Mouse (Mus musculus) limb, embryonic 14.5 days (tissue): ENCODE measurements around the gene Napa. TPM values are rescaled to one million over a fixed set of nuclear protein-coding genes. Genes with fewer than 3 reads are reported as not detected.

Experiments used
- ATAC-seq: fragments of 200-750 bp; cut with Nextera tagmentation; 2 replicates; pipeline ENCODE4 v1.8.0; 2017; ENCODE audit warnings: low read depth, moderate number of reproducible peaks, moderate TSS enrichment; ENCODE audit not compliant: low FRiP score
- DNase-seq: peaks from one replicate; pipeline ENCODE4 v3.0.0-alpha.2; 2015; ENCODE audit warnings: low spot score
- H3K27ac ChIP-seq: fragments of 300-500 bp; sonication (generic); replicated peaks from 2 replicates; pipeline ENCODE4 v1.5.1; 2014; ENCODE audit warnings: low read depth, mild to moderate bottlenecking, low read length, moderate library complexity, mixed read lengths
- H3K27me3 ChIP-seq: fragments of 300-500 bp; sonication (generic); 2 replicates; pipeline ENCODE4 v1.6.1; 2014; ENCODE audit warnings: low read length, mixed read lengths; ENCODE audit not compliant: control insufficient read depth, insufficient read depth
- H3K36me3 ChIP-seq: fragments of 300-500 bp; sonication (generic); 2 replicates; pipeline ENCODE4 v1.6.1; 2014; ENCODE audit warnings: mild to moderate bottlenecking, low read length, moderate library complexity, mixed read lengths; ENCODE audit not compliant: control insufficient read depth, insufficient read depth
- H3K4me1 ChIP-seq: fragments of 300-500 bp; sonication (generic); 2 replicates; pipeline ENCODE4 v1.6.1; 2014; ENCODE audit warnings: antibody characterized with exemption, low read length, mixed read lengths; ENCODE audit not compliant: control insufficient read depth, insufficient read depth
- H3K4me2 ChIP-seq: fragments of 300-500 bp; sonication (generic); replicated peaks from 2 replicates; pipeline ENCODE4 v1.6.1; 2014; ENCODE audit warnings: low read depth, mild to moderate bottlenecking, low read length, moderate library complexity; ENCODE audit not compliant: severe bottlenecking
- H3K4me3 ChIP-seq: fragments of 300-500 bp; sonication (generic); replicated peaks from 2 replicates; pipeline ENCODE4 v1.5.1; 2014; ENCODE audit warnings: low read length
- H3K9ac ChIP-seq: fragments of 300-500 bp; sonication (generic); 2 replicates; pipeline ENCODE4 v1.6.1; 2014; ENCODE audit warnings: mild to moderate bottlenecking, low read depth, low read length, moderate library complexity; ENCODE audit not compliant: severe bottlenecking
- H3K9me3 ChIP-seq: fragments of 300-500 bp; sonication (generic); 2 replicates; pipeline ENCODE4 v1.6.1; 2016; ENCODE audit warnings: low read length; ENCODE audit not compliant: control insufficient read depth
- POLR2A ChIP-seq: fragments of 200-500 bp; IDR thresholded peaks from 2 replicates; pipeline ENCODE4 v1.8.0; 2012; ENCODE audit warnings: inconsistent platforms, mild to moderate bottlenecking, moderate library complexity, borderline replicate concordance; ENCODE audit not compliant: insufficient read depth, insufficient read length; ENCODE audit errors: extremely low read depth
- WGBS: fragments of 180-500 bp; shearing (Covaris S2); extraction: QIAGEN DNeasy Blood & Tissue Kit; methylation state at CpG from one replicate; pipeline ENCODE4 v1.1.7; 2014; 5-methylcytosine and 5-hydroxymethylcytosine counted together
- polyA plus RNA-seq, 2 experiments: library from polyadenylated mRNA; depleted of rRNA in 1 of 2; stranded (reverse) in 1 of 2; unstranded in 1 of 2; fragments of >200 nt; fragmentation: Nextera tagmentation in 1 of 2; extraction: Ambion mirVana in 1 of 2; gene quantifications; 2 replicates each; pipeline versions ENCODE4 v1.2.1 to v1.2.3; 2012 to 2014

Gene Napa
- polyA plus RNA-seq, 2 experiments = 206 to 212 TPM

GRCm38 (mm10) chr7:16104611-16105388 lies 6.5 kb downstream of the Napa start:
- H3K4me2 ChIP-seq = no peak overlapping the region
- H3K36me3 ChIP-seq = peaks cover 55% of the 10 kb centered on the region
- H3K4me1 ChIP-seq = peaks cover 4% of the 10 kb centered on the region
- no peak overlapping the region for H3K4me3 ChIP-seq
- DNase-seq (no peak), ATAC-seq (no peak)
- no peak for TF ChIP-seq POLR2A
- H3K9me3 ChIP-seq = no peaks in the 10 kb centered on the region
- WGBS = 90% methylated on average over 7 of the region's 7 CpGs
- H3K27me3 ChIP-seq = no peaks in the 10 kb centered on the region
- H3K9ac ChIP-seq = no peak overlapping the region
- H3K27ac ChIP-seq = no peak overlapping the region

- DNase-seq (no peak), ATAC-seq (no peak)
- Histone ChIP-seq H3K4me1 (no peaks in the 10 kb centered on the region), H3K27me3 (no peaks in the 10 kb centered on the region), H3K9ac (no peak overlapping the region), H3K27ac (no peak overlapping the region), H3K9me3 (no peaks in the 10 kb centered on the region), H3K36me3 (peaks cover 81% of the 10 kb centered on the region), H3K4me2 (no peak overlapping the region), H3K4me3 (no peak overlapping the region)
- TF ChIP-seq POLR2A = no peak
- WGBS = 87% methylated on average over 9 of the region's 9 CpGs
Observed at GRCm38 (mm10) chr7:16108886-16109542, 10.8 kb downstream of the Napa start.

GRCm38 (mm10) chr7:16110158-16110557 lies 11.9 kb downstream of the Napa start:
- no peaks in the 10 kb centered on the region for H3K27me3 ChIP-seq
- ATAC-seq = no peak
- no peak for TF ChIP-seq POLR2A

DNA sequence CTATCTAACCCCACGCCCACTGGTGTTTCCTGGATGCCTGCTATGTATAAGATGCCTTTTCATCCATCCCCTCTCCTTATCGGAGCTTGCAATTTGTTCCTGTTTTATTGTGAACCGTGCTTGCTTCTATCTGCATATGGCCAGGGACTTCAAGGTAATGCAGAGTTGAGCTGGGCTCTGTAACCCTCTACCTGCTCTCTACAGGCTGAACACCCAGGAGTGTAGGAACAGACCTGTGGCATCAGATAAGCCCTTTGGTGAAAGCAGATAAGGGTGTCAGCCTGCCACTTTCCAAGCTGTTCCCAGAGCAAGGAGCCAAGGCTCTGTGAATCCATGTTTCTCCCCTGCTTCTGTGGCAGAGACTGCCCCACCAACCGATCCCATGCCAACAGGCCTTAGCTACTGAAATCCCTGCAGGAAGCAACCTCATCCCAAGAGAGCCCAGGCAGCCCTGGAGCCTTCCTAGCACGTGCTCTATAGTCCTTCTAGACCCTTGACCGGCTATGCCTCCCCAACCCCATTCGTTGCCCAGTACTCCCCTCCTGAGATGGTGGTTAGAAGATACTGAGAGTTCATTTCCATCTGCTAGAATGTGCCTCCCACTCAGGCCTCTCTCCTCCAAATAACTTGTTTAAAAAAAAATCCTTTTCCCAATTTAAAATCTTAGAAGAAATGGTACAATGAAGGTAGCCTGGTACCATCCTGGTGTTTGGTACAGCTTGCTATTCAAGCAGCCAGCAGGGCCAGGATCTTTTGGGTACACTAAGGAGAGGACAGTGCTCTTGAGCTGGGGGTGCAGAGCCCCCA lies 13.2 kb downstream of the Napa start:
- Histone ChIP-seq H3K27ac (no peak overlapping the region), H3K9me3 (no peaks in the 10 kb centered on the region), H3K36me3 (peaks cover 95% of the 10 kb centered on the region), H3K4me3 (no peak overlapping the region), H3K4me1 (no peaks in the 10 kb centered on the region), H3K27me3 (no peaks in the 10 kb centered on the region), H3K9ac (no peak overlapping the region), H3K4me2 (no peak overlapping the region)
- no peak for TF ChIP-seq POLR2A
- no peak for ATAC-seq
- WGBS = 91% methylated on average over 7 of the region's 7 CpGs
- DNase-seq = no peak

More at GRCm38 (mm10) chr7:16110158-16110557, 11.9 kb downstream of the Napa start:
- H3K4me1 ChIP-seq = no peaks in the 10 kb centered on the region
- peaks cover 83% of the 10 kb centered on the region for H3K36me3 ChIP-seq
- no peak overlapping the region for H3K4me2 ChIP-seq
- 96% methylated on average over 8 of the region's 8 CpGs for WGBS
- H3K27ac ChIP-seq = no peak overlapping the region
- H3K9me3 ChIP-seq = no peaks in the 10 kb centered on the region
- DNase-seq = no peak
- H3K9ac ChIP-seq = no peak overlapping the region
- H3K4me3 ChIP-seq = no peak overlapping the region

DNA sequence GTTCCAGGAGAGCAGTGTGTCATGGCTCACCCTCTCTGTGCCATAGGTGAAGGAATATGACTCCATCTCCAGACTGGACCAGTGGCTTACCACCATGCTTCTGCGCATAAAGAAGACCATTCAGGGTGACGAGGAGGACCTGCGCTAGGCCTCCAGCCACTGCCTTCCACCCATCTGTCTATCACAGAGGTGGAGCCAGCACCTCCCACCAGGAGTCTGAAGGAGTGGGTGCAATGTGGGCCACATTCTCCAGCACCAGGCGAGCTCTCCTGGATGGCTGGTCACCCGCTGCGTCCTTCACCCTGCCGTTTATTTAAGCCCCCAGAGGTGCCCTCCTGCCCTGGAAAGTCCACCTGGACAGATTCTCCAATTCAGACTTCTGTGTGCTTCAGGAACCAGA lies 18.2 kb downstream of the Napa start:
- 90% methylated on average over 7 of the region's 7 CpGs for WGBS
- TF ChIP-seq POLR2A = no peak
- Histone ChIP-seq H3K4me1 (peaks cover 4% of the 10 kb centered on the region), H3K36me3 (peaks cover 63% of the 10 kb centered on the region), H3K4me2 (no peak overlapping the region), H3K27ac (no peak overlapping the region), H3K4me3 (no peak overlapping the region), H3K9ac (no peak overlapping the region), H3K27me3 (no peaks in the 10 kb centered on the region), H3K9me3 (no peaks in the 10 kb centered on the region)
- ATAC-seq (no peak), DNase-seq (no peak)
